Mouse (Mus musculus) ovary, postnatal 36 days (tissue): ENCODE results near the gene Fndc3b.

Experiments used
- DNase-seq: peaks from one replicate; pipeline ENCODE4 v3.0.0; 2022; ENCODE audit warnings: low spot score, mixed read lengths

Gene Fndc3b

GRCm38 (mm10) chr3:27621176-27621575 is 89.9 kb downstream of the Fndc3b start:
- DNase-seq = no peak

DNA sequence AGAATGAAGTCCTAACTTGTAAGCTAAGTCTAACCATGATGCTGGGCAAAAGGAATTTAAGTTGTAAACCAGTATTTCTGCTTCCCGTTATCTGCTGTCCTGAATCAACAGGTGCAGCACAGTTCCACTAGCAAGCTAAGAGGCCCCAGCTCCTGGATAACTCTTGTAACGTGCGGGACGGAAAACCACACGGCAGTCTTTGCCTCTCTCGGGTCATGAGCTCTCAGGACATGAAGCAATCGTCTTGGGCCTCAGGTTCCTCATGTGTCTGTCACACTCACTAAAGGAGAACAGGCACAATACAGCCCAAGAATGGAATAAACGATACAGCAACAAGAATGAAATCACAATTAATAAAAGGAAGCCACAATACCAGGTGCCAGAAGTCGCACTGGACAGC is 93.4 kb downstream of the Fndc3b start:
- DNase-seq = no peak

DNA sequence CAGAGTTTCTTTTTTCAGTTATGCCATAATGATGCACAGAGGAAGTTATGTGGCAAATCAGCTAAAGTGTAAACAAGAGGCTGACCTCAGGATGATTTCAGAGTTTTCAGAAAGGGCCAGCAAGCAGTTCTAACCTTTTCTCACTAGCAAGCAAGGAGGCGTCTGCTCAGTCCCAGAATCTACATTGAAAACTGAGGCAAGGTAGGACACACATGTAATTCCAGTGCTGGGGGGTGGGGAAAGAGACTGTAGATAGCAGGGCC is 93.9 kb downstream of the Fndc3b start:
- no peak for DNase-seq

- peak; percentile 49 for DNase-seq
These were observed 94.5 kb downstream of the Fndc3b start for GRCm38 (mm10) chr3:27616421-27617236.

DNA sequence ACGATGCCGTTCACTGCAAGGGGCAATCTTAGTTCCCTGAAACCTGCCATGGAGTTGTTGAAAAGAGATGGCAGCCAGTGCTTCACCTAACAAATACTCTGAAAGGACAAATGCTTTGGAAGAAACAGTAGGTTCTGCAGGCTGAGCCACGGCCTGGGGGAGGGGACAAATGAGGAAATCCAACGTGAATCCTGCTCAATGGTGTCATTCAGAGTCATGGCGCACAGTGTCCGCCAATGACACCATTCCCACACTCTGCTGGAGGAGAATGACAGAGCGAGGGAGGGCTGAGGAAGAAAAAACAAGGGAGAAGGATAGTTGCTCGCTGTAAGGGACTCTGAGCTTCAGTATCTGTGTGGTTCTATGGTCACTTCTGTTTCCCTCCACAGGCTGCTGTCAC is 95.6 kb downstream of the Fndc3b start:
- DNase-seq = no peak

GRCm38 (mm10) chr3:27613828-27614227 is 97.3 kb downstream of the Fndc3b start:
- DNase-seq = no peak

DNA sequence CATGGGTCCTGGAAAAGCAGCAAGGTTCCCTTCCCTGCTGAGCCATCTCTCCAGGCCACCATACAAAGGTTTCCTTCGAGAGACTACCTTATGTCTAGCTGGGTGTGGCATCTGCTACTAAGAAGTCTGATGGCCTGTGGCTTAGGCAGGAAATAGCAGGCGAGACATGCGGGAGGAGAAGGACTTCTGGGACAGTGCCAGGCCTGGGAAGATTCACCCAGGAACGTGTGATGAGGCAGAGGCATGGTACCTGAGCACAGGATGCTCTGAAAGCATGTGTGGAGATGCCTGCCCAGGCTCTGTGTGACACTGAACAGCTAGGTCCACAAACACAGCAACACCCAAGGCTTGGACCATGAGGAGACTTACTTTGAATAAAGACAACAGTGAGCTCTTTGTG is 98.1 kb downstream of the Fndc3b start:
- DNase-seq = no peak

DNA sequence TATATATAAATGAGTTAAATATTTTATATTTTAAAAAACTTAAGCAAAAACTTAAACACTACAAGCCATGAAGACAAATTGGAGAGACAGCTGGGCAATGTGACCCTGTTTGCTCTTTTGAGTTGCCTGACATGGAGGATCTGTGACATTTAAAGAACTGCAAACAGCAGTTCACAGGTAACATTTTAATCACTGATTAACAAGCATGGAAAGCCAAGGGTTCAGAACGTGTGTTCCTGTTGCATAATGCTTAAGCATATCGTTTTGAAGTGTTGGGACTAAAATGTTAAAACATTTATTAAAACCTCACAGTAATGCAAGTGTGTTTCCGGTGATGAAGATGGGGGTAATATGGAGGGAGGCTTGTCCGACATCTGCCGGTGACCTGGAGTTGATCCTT is 99.1 kb downstream of the Fndc3b start:
- DNase-seq = no peak

DNA sequence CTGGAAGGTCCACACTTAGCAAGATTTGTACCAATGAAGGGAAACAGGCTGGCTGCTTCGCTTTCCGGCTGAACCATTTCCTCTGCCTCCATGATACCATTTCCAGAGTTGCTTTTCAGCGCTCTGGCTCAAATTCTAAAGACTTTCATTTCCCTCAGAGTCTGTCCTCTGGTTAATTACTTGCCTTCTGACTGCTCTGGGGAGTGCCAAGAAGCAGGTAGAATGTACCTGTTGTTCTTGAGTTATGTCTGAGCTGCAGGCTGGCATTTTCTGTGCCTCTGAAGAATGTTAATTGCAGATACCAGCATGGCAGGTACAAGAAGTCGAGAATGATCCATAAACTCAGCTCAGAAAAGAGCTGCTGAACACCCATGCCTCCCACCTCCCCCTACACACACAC is 100.6 kb downstream of the Fndc3b start:
- no peak for DNase-seq

GRCm38 (mm10) chr3:27610089-27610488 is 101.0 kb downstream of the Fndc3b start:
- DNase-seq = no peak

DNA sequence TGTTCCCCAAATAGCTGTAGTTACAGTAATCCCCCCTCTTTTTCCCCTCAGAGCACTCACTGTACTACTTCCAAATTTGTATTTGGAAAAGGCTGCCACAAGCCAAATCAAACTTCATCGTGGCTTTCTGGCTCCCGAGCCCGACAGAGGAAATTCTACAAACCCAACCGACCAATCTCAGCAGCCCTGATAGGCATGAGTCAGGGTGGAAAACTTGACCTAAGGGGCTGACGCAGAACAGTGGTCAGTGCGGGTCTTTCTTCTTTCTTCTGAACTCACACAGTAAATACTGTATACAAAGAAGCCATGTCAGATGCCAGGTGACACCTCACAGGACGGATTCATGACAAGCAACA is 103.3 kb downstream of the Fndc3b start:
- DNase-seq = no peak

- DNase-seq = peak; percentile 81
These were observed 103.9 kb downstream of the Fndc3b start for GRCm38 (mm10) chr3:27607081-27607795.

DNA sequence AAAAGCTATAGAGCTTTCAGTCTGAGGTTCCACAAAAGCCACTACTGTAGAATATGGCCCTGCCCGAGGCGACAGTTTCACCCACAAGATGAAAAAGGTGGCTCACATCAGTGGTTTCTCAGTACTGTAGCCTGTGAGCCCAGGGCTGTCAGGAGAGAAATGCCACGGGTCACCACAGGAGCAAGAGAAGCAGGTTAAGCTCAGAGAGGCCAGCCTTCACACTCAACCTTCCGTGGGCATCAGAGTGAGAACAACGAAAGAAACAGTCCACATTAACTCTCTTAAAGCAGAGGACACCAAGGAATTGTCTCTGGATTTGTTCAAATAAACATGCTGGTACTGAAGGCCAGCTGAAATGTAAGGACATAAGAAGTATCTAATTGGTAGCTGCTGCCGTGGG is 104.5 kb downstream of the Fndc3b start:
- no peak for DNase-seq

DNA sequence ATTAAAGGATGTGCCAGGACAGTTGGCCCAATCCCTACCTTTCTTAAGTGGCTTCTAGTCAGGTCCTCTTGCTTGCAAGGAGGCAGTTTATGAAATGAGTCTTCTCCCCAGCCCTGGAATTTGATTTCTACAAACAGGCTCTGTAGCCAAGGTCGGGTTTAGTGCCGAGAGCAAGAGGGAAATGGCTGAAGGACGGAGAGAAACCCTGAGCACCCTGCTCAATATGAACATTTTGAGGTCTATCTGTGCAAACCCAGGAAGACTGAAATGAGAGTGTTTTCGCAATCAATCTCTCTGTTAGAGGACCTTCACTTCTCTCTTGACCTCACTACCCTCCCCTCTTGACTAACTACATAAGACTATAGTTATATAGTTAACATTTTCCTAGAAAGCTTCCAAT is 105.5 kb downstream of the Fndc3b start:
- DNase-seq = no peak

DNA sequence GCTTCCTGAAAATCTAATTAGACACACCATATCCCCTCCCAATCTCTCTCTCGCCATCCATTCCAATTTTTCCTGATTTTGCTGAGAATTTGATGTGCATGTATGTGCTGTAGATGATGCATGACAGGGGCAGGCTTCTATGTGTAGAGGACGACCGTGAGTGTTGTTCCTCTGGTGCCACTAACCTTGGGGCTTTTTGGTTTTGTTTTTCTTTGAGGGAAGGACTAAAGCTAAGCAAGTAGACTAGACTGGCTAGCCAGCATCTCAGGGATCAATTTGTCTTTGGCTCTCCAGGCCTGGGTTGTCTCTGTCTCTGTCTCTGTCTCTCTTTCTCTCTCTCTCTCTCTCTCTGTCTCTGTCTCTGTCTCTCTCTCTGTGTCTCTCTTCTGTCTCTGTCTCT is 106.0 kb downstream of the Fndc3b start:
- DNase-seq = no peak

DNA sequence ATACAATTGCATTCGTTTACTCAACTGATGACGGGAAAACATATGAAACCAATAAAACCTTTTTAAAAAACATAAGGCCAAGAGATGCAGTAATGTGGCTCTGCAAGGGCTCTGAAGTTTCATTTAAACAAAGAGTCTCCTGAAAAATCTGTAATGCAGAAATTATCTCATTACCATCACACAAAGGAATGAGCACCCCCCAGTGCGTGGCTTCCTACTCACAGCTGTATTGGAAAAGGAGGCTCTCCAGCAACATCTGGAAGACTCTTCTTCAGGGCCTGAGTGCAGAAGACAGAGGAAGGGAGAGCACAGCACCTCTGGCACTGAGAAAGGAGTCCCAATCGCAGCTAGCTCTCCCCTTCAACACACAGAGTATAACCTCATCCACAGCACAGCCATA is 106.5 kb downstream of the Fndc3b start:
- DNase-seq = no peak

GRCm38 (mm10) chr3:27603905-27604620 is 107.0 kb downstream of the Fndc3b start:
- no peak for DNase-seq

GRCm38 (mm10) chr3:27600645-27601044 is 110.5 kb downstream of the Fndc3b start:
- no peak for DNase-seq

- no peak for DNase-seq
These were observed 110.9 kb downstream of the Fndc3b start for GRCm38 (mm10) chr3:27600197-27600596.

DNA sequence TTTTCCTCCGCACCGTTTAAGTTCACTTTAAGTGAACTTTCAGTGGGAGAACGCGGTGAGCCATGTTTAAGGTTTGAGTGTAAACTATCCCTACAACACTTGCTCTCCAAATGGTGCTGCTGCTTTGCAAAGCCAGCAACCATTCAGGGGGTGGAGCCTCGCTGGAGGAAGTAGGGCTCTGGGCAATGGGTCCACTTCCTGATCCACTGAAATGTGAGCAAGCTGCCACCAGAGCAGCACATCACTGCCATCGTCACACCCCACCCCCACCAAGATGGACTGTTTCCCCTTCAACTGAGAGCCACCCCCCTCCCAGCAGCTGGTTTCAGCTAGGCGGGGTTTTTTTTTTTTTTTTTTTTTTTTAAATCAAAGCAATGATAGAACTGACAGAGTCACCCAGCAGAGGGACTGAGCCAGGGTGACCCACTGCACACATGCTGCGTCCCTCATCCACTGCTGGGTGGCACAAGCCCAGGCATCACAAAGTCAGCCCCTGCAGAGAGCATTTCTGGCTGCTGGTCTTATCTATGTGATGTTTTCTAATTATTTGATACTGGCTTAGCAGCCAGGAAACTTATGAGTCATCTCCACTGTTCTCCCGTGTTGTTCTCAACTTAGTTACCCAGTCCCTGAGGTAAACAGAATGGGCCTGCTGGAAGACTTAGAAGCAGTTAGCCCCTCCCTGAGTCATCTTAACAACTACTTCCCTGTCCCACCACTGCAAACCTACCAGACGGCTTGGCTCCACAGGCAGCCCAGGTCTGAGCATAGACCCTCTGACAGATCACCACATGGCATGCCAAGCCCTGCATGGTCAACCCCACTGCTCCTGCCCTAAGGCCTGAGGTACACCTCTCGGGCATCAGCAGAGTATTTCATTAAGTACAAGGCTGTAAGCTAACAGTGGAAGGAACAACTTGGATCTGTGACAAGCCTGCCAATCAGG is 112.4 kb downstream of the Fndc3b start:
- no peak for DNase-seq

- DNase-seq = no peak
These were observed 117.5 kb downstream of the Fndc3b start for GRCm38 (mm10) chr3:27593485-27594138.
